Mouse (Mus musculus): ENCODE measurements around the gene Tbpl1. TPM values are rescaled to one million over a fixed set of nuclear protein-coding genes. Genes with fewer than 3 reads are reported as not detected.

The Tbpl1 gene
- polyA plus RNA-seq, 1 experiment from 2014 or later = 74.5 TPM

- H3K4me1 ChIP-seq = peaks cover 13% of the 10 kb centered on the region
- no peak overlapping the region for H3K9ac ChIP-seq
- no peak overlapping the region for H3K4me3 ChIP-seq (replicated peaks)
- no peaks in the 10 kb centered on the region for H3K36me3 ChIP-seq
- no peaks in the 10 kb centered on the region for H3K9me3 ChIP-seq (replicated peaks)
- ATAC-seq (replicated peaks; ENCODE audit: low FRiP score) = no peak
- H3K27ac ChIP-seq = no peak overlapping the region
- no peak overlapping the region for H3K4me2 ChIP-seq
- no peaks in the 10 kb centered on the region for H3K27me3 ChIP-seq
- WGBS = 87% methylated on average over 10 of the region's 10 CpGs
These were observed 72.4 kb downstream of the Tbpl1 start for GRCm38 (mm10) chr10:22659386-22659725.

DNA sequence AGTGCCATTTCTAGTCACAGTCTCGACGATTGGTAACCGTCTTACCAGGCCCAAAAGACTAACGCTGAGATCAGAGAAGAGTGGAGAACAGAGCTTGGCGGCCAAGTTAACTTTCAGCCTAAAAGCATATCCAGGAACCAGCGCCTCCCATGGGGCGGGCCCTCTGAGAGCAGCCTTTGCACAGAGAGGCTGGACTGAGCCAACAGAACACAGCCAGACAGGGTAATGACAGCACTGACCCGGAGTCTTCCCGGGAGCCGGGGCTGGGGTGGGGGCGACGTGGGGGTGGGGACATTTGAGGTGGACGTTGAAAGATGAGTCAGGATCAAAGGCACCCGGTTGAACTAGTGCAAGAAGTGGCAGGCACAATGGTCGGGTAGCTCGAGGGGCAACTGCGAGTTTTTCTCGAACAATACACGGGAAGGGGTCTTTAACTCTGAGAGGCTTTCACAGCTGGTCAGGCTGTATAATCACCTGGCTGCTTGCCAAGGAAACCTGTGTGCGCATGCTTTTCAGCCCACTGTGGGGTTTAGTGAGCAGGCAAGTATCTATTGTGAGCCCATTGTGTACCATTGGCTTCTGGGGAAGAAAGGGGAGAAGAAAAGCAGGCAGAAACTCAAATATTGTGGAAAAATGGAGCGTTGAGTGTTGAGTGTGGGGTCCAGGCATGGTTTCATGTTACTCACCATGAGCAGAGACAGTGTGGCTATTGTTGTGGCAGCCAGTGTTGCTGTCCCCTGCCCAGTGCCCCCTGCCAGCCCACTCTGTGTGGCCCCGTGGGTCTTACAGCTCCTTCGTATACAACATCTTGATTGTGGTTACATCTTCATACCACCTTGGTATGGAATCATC is 73.0 kb downstream of the Tbpl1 start:
- H3K36me3 ChIP-seq = no peaks in the 10 kb centered on the region
- no peaks in the 10 kb centered on the region for H3K9me3 ChIP-seq (replicated peaks)
- H3K27me3 ChIP-seq = no peaks in the 10 kb centered on the region
- H3K27ac ChIP-seq = no peak overlapping the region
- H3K4me2 ChIP-seq = peak overlapping the region; percentile 49
- WGBS = 28% methylated on average over 23 of the region's 23 CpGs
- peaks cover 17% of the 10 kb centered on the region for H3K4me1 ChIP-seq
- no peak overlapping the region for H3K4me3 ChIP-seq (replicated peaks)
- H3K9ac ChIP-seq = no peak overlapping the region
- peak; percentile 82 for ATAC-seq (replicated peaks; ENCODE audit: low FRiP score)

Small RNA genes within 50 kb of the gene (microRNA-seq; reads per million reads assigned to microRNA genes)
- 1.0 reads per million for gene Mir7663

Other genes with a start within 250 kb of the Tbpl1 start
- gene Slc2a12, start 86.9 kb downstream of the Tbpl1 start, polyA plus RNA-seq (2015; fragmentation: Nextera tagmentation; extraction: Ambion mirVana) = 1.9 and 2.9 TPM in 2 replicates
- 325 and 329 TPM in 2 replicates for gene Tcf21, start 88.2 kb upstream of the Tbpl1 start, polyA plus RNA-seq (2015; fragmentation: Nextera tagmentation; extraction: Ambion mirVana)